Mouse (Mus musculus): ENCODE data around the gene Cd6. TPM values are rescaled to one million over a fixed set of nuclear protein-coding genes. Genes with fewer than 3 reads are reported as not detected.

The Cd6 gene
- polyA plus RNA-seq, 1 experiment from 2014 or later: 0.09 TPM

DNA sequence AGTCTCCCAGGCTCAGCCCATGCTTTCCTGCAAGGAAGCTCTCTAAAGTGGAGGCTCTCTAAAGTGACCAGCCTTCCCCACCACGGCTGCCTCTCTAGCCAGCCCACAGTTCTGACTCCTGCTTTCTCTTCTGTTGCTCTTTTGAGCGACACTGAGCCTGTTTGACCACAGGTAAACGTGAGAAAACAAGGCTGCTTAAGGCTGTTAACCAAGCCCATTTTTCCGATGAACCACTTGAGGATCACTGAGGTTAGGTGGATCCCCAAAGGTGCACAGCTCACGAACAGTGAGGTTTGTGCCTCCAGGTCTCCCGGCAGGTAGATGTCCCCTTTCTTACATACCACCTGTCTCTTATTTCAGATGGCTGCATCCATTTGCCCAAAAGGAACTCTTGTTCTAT is 87.7 kb downstream of the Cd6 start:
- 83% methylated on average over 6 of the region's 6 CpGs for WGBS
- H3K36me3 ChIP-seq (ENCODE audit: control insufficient read depth, insufficient read depth, low read length): no peaks in the 10 kb centered on the region
- 0 out of 2 replicates have a peak, but pooled peaks cover 5% of the 10 kb centered on the region for H3K4me1 ChIP-seq (ENCODE audit: control insufficient read depth, insufficient read depth, low read length)
- H3K9ac ChIP-seq (ENCODE audit: low read depth, low read length): no peak overlapping the region
- no peak overlapping the region for H3K4me2 ChIP-seq (replicated peaks; ENCODE audit: low read depth, low read length)
- H3K27me3 ChIP-seq (ENCODE audit: control insufficient read depth, insufficient read depth, low read length): no peaks in the 10 kb centered on the region
- H3K9me3 ChIP-seq (ENCODE audit: control insufficient read depth, low read length): no peaks in the 10 kb centered on the region
- no peak overlapping the region for H3K4me3 ChIP-seq (ENCODE audit: low read length)
- ATAC-seq (ENCODE audit: low FRiP score, low TSS enrichment): no peak
- no peak overlapping the region for H3K27ac ChIP-seq (ENCODE audit: low read depth, low read length)

DNA sequence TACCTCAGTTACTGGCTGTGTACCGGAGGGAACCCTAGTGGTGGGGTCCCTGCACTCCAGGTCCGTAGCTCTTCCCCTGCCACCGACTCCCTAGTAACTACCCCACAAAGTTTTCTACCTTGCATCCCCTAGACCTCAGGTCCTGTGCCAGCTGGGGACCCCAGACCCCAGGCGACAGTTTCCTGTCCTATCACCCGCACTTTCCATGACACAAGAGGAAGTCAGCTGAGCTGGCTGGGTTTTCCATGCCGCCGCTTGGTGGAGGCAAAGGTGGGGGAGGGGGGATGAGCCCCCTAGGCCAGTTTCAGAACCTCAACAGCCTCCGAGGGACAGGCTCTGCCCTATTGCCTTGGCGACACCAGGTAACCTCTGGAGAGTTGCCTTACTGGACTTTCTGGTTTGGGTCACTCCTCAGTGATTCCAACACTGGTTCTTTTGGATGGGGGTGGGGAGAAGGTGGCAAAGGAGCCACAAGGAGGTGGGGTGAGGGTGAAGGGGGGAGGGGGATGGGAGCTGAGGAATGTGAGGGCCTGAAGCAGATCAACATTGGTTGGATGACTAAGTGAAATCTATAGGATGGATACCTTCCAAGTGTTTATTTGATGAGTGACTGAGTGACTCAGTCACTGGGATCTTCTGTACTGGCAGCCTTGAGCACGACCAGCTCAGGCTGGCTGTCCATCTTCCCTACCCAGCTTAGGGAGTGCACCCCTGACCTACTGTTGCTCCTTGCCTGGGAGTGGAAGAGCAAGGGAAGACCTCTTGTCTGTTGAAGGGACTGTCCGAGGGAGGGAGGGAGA is 89.0 kb downstream of the Cd6 start:
- no peaks in the 10 kb centered on the region for H3K9me3 ChIP-seq (ENCODE audit: control insufficient read depth, low read length)
- ATAC-seq (ENCODE audit: low FRiP score, low TSS enrichment): peak; percentile 90
- H3K4me3 ChIP-seq (ENCODE audit: low read length): no peak overlapping the region
- H3K4me2 ChIP-seq (replicated peaks; ENCODE audit: low read depth, low read length): no peak overlapping the region; the same call in 1 of the 2 replicates
- H3K9ac ChIP-seq (ENCODE audit: low read depth, low read length): no peak overlapping the region
- no peaks in the 10 kb centered on the region for H3K27me3 ChIP-seq (ENCODE audit: control insufficient read depth, insufficient read depth, low read length)
- WGBS: 39% methylated on average over 11 of the region's 11 CpGs
- no peaks in the 10 kb centered on the region for H3K36me3 ChIP-seq (ENCODE audit: control insufficient read depth, insufficient read depth, low read length)
- peak overlapping the region; percentile 42; the same call in 1 of the 2 replicates for H3K27ac ChIP-seq (ENCODE audit: low read depth, low read length)
- H3K4me1 ChIP-seq (ENCODE audit: control insufficient read depth, insufficient read depth, low read length): 0 out of 2 replicates have a peak, but pooled peaks cover 5% of the 10 kb centered on the region

DNA sequence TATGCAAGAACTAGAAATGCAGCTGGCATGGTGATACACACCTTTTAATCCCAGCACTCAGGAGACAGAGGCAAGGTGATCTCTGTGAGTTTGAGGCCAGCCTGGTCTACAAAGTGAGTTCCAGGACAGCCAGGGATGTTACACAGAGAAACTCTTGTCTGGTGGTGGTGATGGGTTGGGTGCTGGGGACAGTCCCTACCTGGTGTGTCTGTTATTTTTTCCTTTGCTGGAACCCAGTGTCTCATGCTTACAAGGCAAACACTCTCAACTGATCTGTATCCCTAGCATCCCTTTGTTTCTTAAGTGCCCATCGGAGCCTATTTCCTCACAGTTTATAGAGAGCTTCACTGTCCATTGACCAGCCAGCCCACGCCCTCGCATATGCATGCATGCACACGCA is 89.9 kb downstream of the Cd6 start:
- Histone ChIP-seq H3K27me3 (ENCODE audit: control insufficient read depth, insufficient read depth, low read length) (no peaks in the 10 kb centered on the region), H3K27ac (ENCODE audit: low read depth, low read length) (no peak overlapping the region), H3K4me2 (replicated peaks; ENCODE audit: low read depth, low read length) (no peak overlapping the region), H3K4me3 (ENCODE audit: low read length) (no peak overlapping the region), H3K9me3 (ENCODE audit: control insufficient read depth, low read length) (no peaks in the 10 kb centered on the region), H3K36me3 (ENCODE audit: control insufficient read depth, insufficient read depth, low read length) (no peaks in the 10 kb centered on the region), H3K9ac (ENCODE audit: low read depth, low read length) (no peak overlapping the region), H3K4me1 (ENCODE audit: control insufficient read depth, insufficient read depth, low read length) (0 out of 2 replicates have a peak, but pooled peaks cover 5% of the 10 kb centered on the region)
- 94% methylated on average over 4 of the region's 4 CpGs for WGBS
- ATAC-seq (ENCODE audit: low FRiP score, low TSS enrichment): no peak

Other genes starting within 250 kb of the Cd6 start
- gene Ddb1, start 224.7 kb downstream of the Cd6 start, polyA plus RNA-seq (2014; fragmentation: Nextera tagmentation; extraction: Ambion mirVana): 238 and 353 TPM in 2 replicates
- gene Tkfc, start 224.4 kb downstream of the Cd6 start, polyA plus RNA-seq (2014; fragmentation: Nextera tagmentation; extraction: Ambion mirVana): 21.5 and 30.0 TPM in 2 replicates
- 1.2 and 2.0 TPM in 2 replicates for gene Vwce, start 195.8 kb downstream of the Cd6 start, polyA plus RNA-seq (2014; fragmentation: Nextera tagmentation; extraction: Ambion mirVana)
- not detected in 2 replicates for gene Pga5, start 152.0 kb downstream of the Cd6 start, polyA plus RNA-seq (2014; fragmentation: Nextera tagmentation; extraction: Ambion mirVana)
- 18.9 and 31.7 TPM in 2 replicates for gene Vps37c, start 141.3 kb downstream of the Cd6 start, polyA plus RNA-seq (2014; fragmentation: Nextera tagmentation; extraction: Ambion mirVana)
- 0.46 and 0.61 TPM in 2 replicates for gene Cd5, start 91.1 kb downstream of the Cd6 start, polyA plus RNA-seq (2014; fragmentation: Nextera tagmentation; extraction: Ambion mirVana)
- 0.44 and 0.69 TPM in 2 replicates for gene Slc15a3, start 9.7 kb upstream of the Cd6 start, polyA plus RNA-seq (2014; fragmentation: Nextera tagmentation; extraction: Ambion mirVana)
- gene Tmem132a, start 39.9 kb upstream of the Cd6 start, polyA plus RNA-seq (2014; fragmentation: Nextera tagmentation; extraction: Ambion mirVana): 65.2 and 71.5 TPM in 2 replicates
- gene Tmem109, start 51.9 kb upstream of the Cd6 start, polyA plus RNA-seq (2014; fragmentation: Nextera tagmentation; extraction: Ambion mirVana): 87.6 and 90.9 TPM in 2 replicates
- gene Prpf19, start 65.2 kb upstream of the Cd6 start, polyA plus RNA-seq (2014; fragmentation: Nextera tagmentation; extraction: Ambion mirVana): 61.0 and 75.7 TPM in 2 replicates
- not detected in 2 replicates for gene Zp1, start 90.6 kb upstream of the Cd6 start, polyA plus RNA-seq (2014; fragmentation: Nextera tagmentation; extraction: Ambion mirVana)
- not detected in 2 replicates for gene Ptgdr2, start 107.1 kb upstream of the Cd6 start, polyA plus RNA-seq (2014; fragmentation: Nextera tagmentation; extraction: Ambion mirVana)
- 26.0 and 32.7 TPM in 2 replicates for gene Ccdc86, start 119.2 kb upstream of the Cd6 start, polyA plus RNA-seq (2014; fragmentation: Nextera tagmentation; extraction: Ambion mirVana)
- not detected in 2 replicates for gene Ms4a10, start 144.6 kb upstream of the Cd6 start, polyA plus RNA-seq (2014; fragmentation: Nextera tagmentation; extraction: Ambion mirVana)
- gene Ms4a15, start 163.2 kb upstream of the Cd6 start, polyA plus RNA-seq (2014; fragmentation: Nextera tagmentation; extraction: Ambion mirVana): not detected in 2 replicates
- gene Ms4a18, start 188.0 kb upstream of the Cd6 start, polyA plus RNA-seq (2014; fragmentation: Nextera tagmentation; extraction: Ambion mirVana): not detected in 2 replicates

Measured in kidney, embryonic 14.5 days (tissue).